6 mouse cellular contexts compared by ENCODE assay signal in genomic region chr14:118642940-118643591, GRCm38 (mm10).
A peak's percentile ranks its signal among the peaks of the same experiment; 100 is the strongest.
DNase-seq lines count a peak whose midpoint lies in the region; ATAC-seq lines count a peak whose summit lies in the region.
"Not testable (repeated sequence)": the region's sequence is repeated elsewhere in the genome, so short reads cannot be mapped to it uniquely, and the experiment has no call there.

No protein-coding gene starts in this region.

- 69% methylated on average over 13 of the region's 13 CpGs for WGBS in intestine, embryonic 16.5 days
- WGBS in liver, embryonic 11.5 days = 62% methylated on average over 13 of the region's 13 CpGs
- 48% methylated on average over 13 of the region's 13 CpGs for WGBS in liver, embryonic 16.5 days (ENCODE audit: insufficient replicate concordance)
- 66% methylated on average over 13 of the region's 13 CpGs for WGBS in stomach, embryonic 16.5 days

- H3K9me3 ChIP-seq in erythroblast, embryonic 14.5 days (ENCODE audit: control insufficient read depth, low read length); intestine, embryonic 16.5 days (ENCODE audit: control insufficient read depth, low read length); liver, embryonic 11.5 days (ENCODE audit: control insufficient read depth, low read length); liver, embryonic 16.5 days (replicated peaks; ENCODE audit: control insufficient read depth, low read length); stomach, embryonic 16.5 days (replicated peaks; ENCODE audit: control insufficient read depth, low read length): not testable (repeated sequence)

- not testable (repeated sequence) for H3K36me3 ChIP-seq in erythroblast, embryonic 14.5 days (ENCODE audit: control insufficient read depth); intestine, embryonic 16.5 days (ENCODE audit: control insufficient read depth, insufficient read depth, low read length); liver, embryonic 11.5 days (ENCODE audit: control insufficient read depth, insufficient read depth, low read length); liver, embryonic 16.5 days (ENCODE audit: control insufficient read depth, insufficient read depth); stomach, embryonic 16.5 days (ENCODE audit: control insufficient read depth, insufficient read depth, low read length)

- peak overlapping the region; percentile 25 for H3K4me3 ChIP-seq in erythroblast, embryonic 14.5 days (replicated peaks)
- not testable (repeated sequence) for H3K4me3 ChIP-seq in intestine, embryonic 16.5 days (ENCODE audit: low read length); liver, embryonic 11.5 days (ENCODE audit: low read depth, low read length); liver, embryonic 16.5 days (ENCODE audit: low read depth, low read length); stomach, embryonic 16.5 days (replicated peaks; ENCODE audit: low read length)

- not testable (repeated sequence) for H3K27ac ChIP-seq in intestine, embryonic 16.5 days (ENCODE audit: low read length); stomach, embryonic 16.5 days (ENCODE audit: low read length)
- peak overlapping the region; percentile 54 for H3K27ac ChIP-seq in liver, embryonic 11.5 days (ENCODE audit: low read depth, low read length)
- H3K27ac ChIP-seq in liver, embryonic 16.5 days (ENCODE audit: low read length) = peak overlapping the region; percentile 84

- H3K4me2 ChIP-seq in intestine, embryonic 16.5 days (ENCODE audit: low read depth, low read length); liver, embryonic 11.5 days; stomach, embryonic 16.5 days (ENCODE audit: low read depth, low read length): not testable (repeated sequence)
- peak overlapping the region; percentile 41; the same call in 1 of the 2 replicates for H3K4me2 ChIP-seq in liver, embryonic 16.5 days (ENCODE audit: low read depth, low read length)

- peaks cover 39% of the 10 kb centered on the region for H3K4me1 ChIP-seq in erythroblast, embryonic 14.5 days (ENCODE audit: control insufficient read depth)
- H3K4me1 ChIP-seq in intestine, embryonic 16.5 days (ENCODE audit: control insufficient read depth, insufficient read depth, low read length); stomach, embryonic 16.5 days (ENCODE audit: control insufficient read depth, insufficient read depth, low read length): not testable (repeated sequence)
- peaks cover 18% of the 10 kb centered on the region for H3K4me1 ChIP-seq in liver, embryonic 11.5 days (replicated peaks; ENCODE audit: control insufficient read depth, insufficient read depth, low read length)
- H3K4me1 ChIP-seq in liver, embryonic 16.5 days (ENCODE audit: control insufficient read depth, low read depth, low read length) = peaks cover 16% of the 10 kb centered on the region

- not testable (repeated sequence) for H3K9ac ChIP-seq in intestine, embryonic 16.5 days (ENCODE audit: low read depth, low read length); liver, embryonic 11.5 days (ENCODE audit: low read depth, low read length); liver, embryonic 16.5 days (ENCODE audit: low read depth, low read length); stomach, embryonic 16.5 days (ENCODE audit: low read length)

- DNase-seq in liver, embryonic 11.5 days (ENCODE audit: low spot score) = not testable (repeated sequence)

- ATAC-seq in intestine, embryonic 16.5 days = peak; percentile 90
- peak; percentile 84 for ATAC-seq in liver, embryonic 11.5 days (replicated peaks; ENCODE audit: low FRiP score)
- ATAC-seq in liver, embryonic 16.5 days (ENCODE audit: low read depth) = peak; percentile 83
- peak; percentile 35; the same call in 1 of the 2 replicates for ATAC-seq in megakaryocyte progenitor cell, adult 5-6 weeks (replicated peaks; ENCODE audit: poor library complexity)
- peak; percentile 89; the same call in 1 of the 2 replicates for ATAC-seq in stomach, embryonic 16.5 days (ENCODE audit: insufficient read depth, low FRiP score)

- not testable (repeated sequence) for H3K27me3 ChIP-seq in erythroblast, embryonic 14.5 days (ENCODE audit: control insufficient read depth); intestine, embryonic 16.5 days (replicated peaks; ENCODE audit: control insufficient read depth, insufficient read depth, low read length); liver, embryonic 11.5 days (replicated peaks; ENCODE audit: control insufficient read depth, insufficient read depth, low read length); liver, embryonic 16.5 days (ENCODE audit: control insufficient read depth, insufficient read depth, low read depth, low read length); stomach, embryonic 16.5 days (ENCODE audit: control insufficient read depth, insufficient read depth, low read length)

Comparison
In these comparisons a context has a peak if more than half of its experiments do, and no peak if none do; other contexts are left out.
1. ATAC-seq: peak in every context shown above with its lines; median percentile 90 in intestine, embryonic 16.5 days; 89 in stomach, embryonic 16.5 days; 84 in liver, embryonic 11.5 days; 83 in liver, embryonic 16.5 days; 35 in megakaryocyte progenitor cell, adult 5-6 weeks.